8 mouse cellular contexts compared by ENCODE assay signal in genomic region chr2:30464411-30464810, GRCm38 (mm10). TPM values are rescaled to one million over a fixed set of nuclear protein-coding genes. Genes with fewer than 3 reads are reported as not detected.
A peak's percentile ranks its signal among the peaks of the same experiment; 100 is the strongest.
DNase-seq lines count a peak whose midpoint lies in the region; ATAC-seq and TF ChIP-seq lines count a peak whose summit lies in the region.

No protein-coding gene starts in this region.

- no peak for TF ChIP-seq CTCF in MEL (IDR thresholded peaks at IDR 0.05 in 2 of 3, conservative IDR thresholded peaks at IDR 0.05 in 1 of 3; ENCODE audit: control insufficient read depth in 1 of 3, insufficient read depth in 1 of 3, low read depth in 2 of 3, low read length in 3 of 3, poor library complexity in 1 of 3, severe bottlenecking in 1 of 3)

- no peaks in the 10 kb centered on the region for H3K9me3 ChIP-seq in heart, embryonic 12.5 days (replicated peaks)
- H3K9me3 ChIP-seq in MEL (replicated peaks; ENCODE audit: insufficient read depth, low read length) = no peaks in the 10 kb centered on the region
- H3K9me3 ChIP-seq in hindbrain, embryonic 13.5 days = no peaks in the 10 kb centered on the region
- H3K9me3 ChIP-seq in midbrain, embryonic 12.5 days = no peaks in the 10 kb centered on the region

- no peak for TF ChIP-seq EP300 in MEL (IDR thresholded peaks at IDR 0.05; ENCODE audit: low read depth in 1 of 2, low read length in 2 of 2)

- no peak for TF ChIP-seq POLR2A in MEL (IDR thresholded peaks at IDR 0.05; ENCODE audit: control insufficient read depth in 1 of 2, insufficient read depth in 1 of 2, low read depth in 1 of 2, low read length in 2 of 2, poor library complexity in 1 of 2)

- H3K27ac ChIP-seq in heart, embryonic 12.5 days (ENCODE audit: poor library complexity, severe bottlenecking) = peak overlapping the region; percentile 86
- peak overlapping the region; percentile 21; the same call in 1 of the 2 replicates for H3K27ac ChIP-seq in MEL (ENCODE audit: control insufficient read depth, low read depth, low read length)
- H3K27ac ChIP-seq in hindbrain, embryonic 13.5 days = 0 out of 2 replicates have a peak overlapping the region, but pooled peaks have one; percentile 48
- no peak overlapping the region for H3K27ac ChIP-seq in midbrain, embryonic 12.5 days (replicated peaks)

- 51% methylated on average over 5 of the region's 5 CpGs for WGBS in heart, embryonic 12.5 days
- 80% methylated on average over 5 of the region's 5 CpGs for WGBS in hindbrain, embryonic 13.5 days
- WGBS in midbrain, embryonic 12.5 days = 67% methylated on average over 5 of the region's 5 CpGs

- 0 out of 2 replicates have a peak overlapping the region, but pooled peaks have one; percentile 48 for H3K9ac ChIP-seq in heart, embryonic 12.5 days
- peak overlapping the region; percentile 58 for H3K9ac ChIP-seq in MEL (ENCODE audit: control insufficient read depth, low read depth, low read length, poor library complexity, severe bottlenecking)
- H3K9ac ChIP-seq in hindbrain, embryonic 13.5 days = peak overlapping the region; percentile 43; the same call in 1 of the 2 replicates
- H3K9ac ChIP-seq in midbrain, embryonic 12.5 days (replicated peaks) = no peak overlapping the region

- no peaks in the 10 kb centered on the region for H3K79me2 ChIP-seq in MEL (ENCODE audit: control insufficient read depth, insufficient read depth, low read length, poor library complexity)

- no peak for ATAC-seq in heart, embryonic 12.5 days (ENCODE audit: insufficient number of reproducible peaks, low FRiP score)
- ATAC-seq in hindbrain, embryonic 13.5 days (ENCODE audit: low FRiP score) = no peak
- ATAC-seq in midbrain, embryonic 12.5 days (ENCODE audit: low FRiP score, low read depth) = no peak

- no peak for TF ChIP-seq RAD21 in MEL (IDR thresholded peaks at IDR 0.05; ENCODE audit: low read depth, low read length)

- peak overlapping the region; percentile 63 for H3K4me2 ChIP-seq in heart, embryonic 12.5 days
- H3K4me2 ChIP-seq in hindbrain, embryonic 13.5 days = peak overlapping the region; percentile 47
- H3K4me2 ChIP-seq in midbrain, embryonic 12.5 days (replicated peaks) = peak overlapping the region; percentile 40

- H3K4me1 ChIP-seq in heart, embryonic 12.5 days (replicated peaks) = peaks cover 37% of the 10 kb centered on the region
- peaks cover 0 to 3% of the 10 kb centered on the region in 2 experiments; a peak in 1 of 4 replicates for H3K4me1 ChIP-seq in MEL (ENCODE audit: control insufficient read depth in 1 of 2, insufficient read depth in 2 of 2, low read length in 2 of 2)
- peaks cover 45% of the 10 kb centered on the region for H3K4me1 ChIP-seq in hindbrain, embryonic 13.5 days (replicated peaks)
- peaks cover 27% of the 10 kb centered on the region for H3K4me1 ChIP-seq in midbrain, embryonic 12.5 days

- peak overlapping the region; percentile 36 for H3K4me3 ChIP-seq in heart, embryonic 12.5 days
- peak overlapping the region; percentile 79 to 96 for H3K4me3 ChIP-seq in MEL (ENCODE audit: control insufficient read depth in 1 of 2, insufficient read depth in 1 of 2, low read depth in 2 of 2, low read length in 2 of 2)
- peak overlapping the region; percentile 22 for H3K4me3 ChIP-seq in hindbrain, embryonic 13.5 days
- H3K4me3 ChIP-seq in midbrain, embryonic 12.5 days = no peak overlapping the region

- H3K27me3 ChIP-seq in heart, embryonic 12.5 days (replicated peaks) = no peaks in the 10 kb centered on the region
- H3K27me3 ChIP-seq in MEL (ENCODE audit: control insufficient read depth in 1 of 2, insufficient read depth in 2 of 2, low read length in 2 of 2) = no peaks in the 10 kb centered on the region
- peaks cover 2% of the 10 kb centered on the region; the same call in 1 of the 2 replicates for H3K27me3 ChIP-seq in hindbrain, embryonic 13.5 days
- peaks cover 15% of the 10 kb centered on the region for H3K27me3 ChIP-seq in midbrain, embryonic 12.5 days

- no peak for DNase-seq in heart, postnatal 4 days
- peak; percentile 67 for DNase-seq in MEL (ENCODE audit: low read depth, low spot score)
- no peak for DNase-seq in layer of hippocampus, postnatal 36 days
- DNase-seq in left cerebral cortex, adult 8-10 months (ENCODE audit: low spot score in 2 of 2) = no peak
- no peak for DNase-seq in cerebellum, adult 11 months

- 0 out of 2 replicates have a peak, but pooled peaks cover 3% of the 10 kb centered on the region for H3K36me3 ChIP-seq in heart, embryonic 12.5 days
- H3K36me3 ChIP-seq in MEL (ENCODE audit: control insufficient read depth in 1 of 2, insufficient read depth in 2 of 2, low read length in 2 of 2) = 0 out of 4 replicates have a peak, but pooled peaks cover 0 to 2% of the 10 kb centered on the region in 2 experiments
- no peaks in the 10 kb centered on the region for H3K36me3 ChIP-seq in hindbrain, embryonic 13.5 days
- no peaks in the 10 kb centered on the region for H3K36me3 ChIP-seq in midbrain, embryonic 12.5 days

TF ChIP-seq in MEL, 35 proteins besides CTCF, POLR2A, EP300 and RAD21:
- TF ChIP-seq MXI1 (IDR thresholded peaks at IDR 0.05; ENCODE audit: low read depth, low read length) (peak; percentile 66), ETS1 (IDR thresholded peaks at IDR 0.05; ENCODE audit: low read depth, low read length) (no peak), KAT2A (conservative IDR thresholded peaks at IDR 0.05; ENCODE audit: low read depth, low read length) (0 out of 2 replicates have a peak, but pooled peaks have one; percentile 8)

RNA-seq across cellular contexts. Expression of gene Ier5l, which starts 9.6 kb away (rescaled TPM):
- polyA plus RNA-seq in heart, embryonic 12.5 days (2016; fragmentation: Nextera tagmentation; extraction: Ambion mirVana) = 1.7 and 2.0 TPM in 2 replicates
- total RNA-seq in heart, postnatal 4 days (2021) = 10 to 100 TPM; 10.7 to 12.1 TPM
- total RNA-seq in MEL (2012; rRNA removed) = not detected in 2 replicates
- under 1 TPM in 1 of 2 experiments, not detected in 1; 0.06 TPM for polyA plus RNA-seq in MEL (2012; ENCODE audit: insufficient read depth in 1 of 2, insufficient read length in 2 of 2, low read depth in 1 of 2, low replicate concordance in 2 of 2, missing spikeins in 1 of 2)
- 2.1 and 2.9 TPM in 2 replicates for polyA plus RNA-seq in hindbrain, embryonic 13.5 days (2015; fragmentation: Nextera tagmentation; extraction: Ambion mirVana)
- polyA plus RNA-seq in midbrain, embryonic 12.5 days (2016; fragmentation: Nextera tagmentation; extraction: Ambion mirVana) = 2.7 and 3.4 TPM in 2 replicates
- total RNA-seq in layer of hippocampus, postnatal 36 days (2021) = 10 to 100 TPM; 10.4 to 12.7 TPM
- total RNA-seq in left cerebral cortex, adult 8-10 months (2022) = 10 to 100 TPM; 18.3 to 21.6 (median 19.8) TPM

RNA-seq across cellular contexts. Expression of gene Ptpa, which starts 48.6 kb away (rescaled TPM):
- 107 and 115 TPM in 2 replicates for polyA plus RNA-seq in heart, embryonic 12.5 days (2016; fragmentation: Nextera tagmentation; extraction: Ambion mirVana)
- 100 to 1,000 TPM; 139 TPM for total RNA-seq in heart, postnatal 4 days (2021)
- total RNA-seq in MEL (2012; rRNA removed) = 139 and 159 TPM in 2 replicates
- 100 to 1,000 TPM in 1 of 2 experiments, not detected in 1; 382 TPM for polyA plus RNA-seq in MEL (2012; ENCODE audit: insufficient read depth in 1 of 2, insufficient read length in 2 of 2, low read depth in 1 of 2, low replicate concordance in 2 of 2, missing spikeins in 1 of 2)
- polyA plus RNA-seq in hindbrain, embryonic 13.5 days (2015; fragmentation: Nextera tagmentation; extraction: Ambion mirVana) = 129 and 133 TPM in 2 replicates
- polyA plus RNA-seq in midbrain, embryonic 12.5 days (2016; fragmentation: Nextera tagmentation; extraction: Ambion mirVana) = 128 and 129 TPM in 2 replicates
- total RNA-seq in layer of hippocampus, postnatal 36 days (2021) = 100 to 1,000 TPM; 166 to 168 TPM
- total RNA-seq in left cerebral cortex, adult 8-10 months (2022) = 100 to 1,000 TPM; 174 to 191 (median 186) TPM

RNA-seq across cellular contexts. Expression of gene Crat, which starts 48.8 kb away (rescaled TPM):
- polyA plus RNA-seq in heart, embryonic 12.5 days (2016; fragmentation: Nextera tagmentation; extraction: Ambion mirVana) = 67.9 and 74.2 TPM in 2 replicates
- total RNA-seq in heart, postnatal 4 days (2021) = 100 to 1,000 TPM; 379 to 401 TPM
- 22.0 and 23.9 TPM in 2 replicates for total RNA-seq in MEL (2012; rRNA removed)
- 10 to 100 TPM in 1 of 2 experiments, not detected in 1; 93.9 TPM for polyA plus RNA-seq in MEL (2012; ENCODE audit: insufficient read depth in 1 of 2, insufficient read length in 2 of 2, low read depth in 1 of 2, low replicate concordance in 2 of 2, missing spikeins in 1 of 2)
- polyA plus RNA-seq in hindbrain, embryonic 13.5 days (2015; fragmentation: Nextera tagmentation; extraction: Ambion mirVana) = 22.1 and 24.0 TPM in 2 replicates
- 20.4 and 22.6 TPM in 2 replicates for polyA plus RNA-seq in midbrain, embryonic 12.5 days (2016; fragmentation: Nextera tagmentation; extraction: Ambion mirVana)
- total RNA-seq in layer of hippocampus, postnatal 36 days (2021) = 10 to 100 TPM; 42.5 to 46.1 TPM
- total RNA-seq in left cerebral cortex, adult 8-10 months (2022) = 10 to 100 TPM; 52.0 to 65.8 (median 62.6) TPM

Comparison
In these comparisons a context has a peak if more than half of its experiments do, and no peak if none do; other contexts are left out.
1. RNA of gene Ier5l, which starts 9.6 kb away (total RNA-seq): 18.3 to 21.6 TPM in left cerebral cortex, adult 8-10 months, 10.4 to 12.7 TPM in layer of hippocampus, postnatal 36 days and 10.7 to 12.1 TPM in heart, postnatal 4 days; not detected in MEL; every median in the first group is over 10 times any median in the second.
2. RNA of gene Crat, which starts 48.8 kb away (total RNA-seq): 379 to 401 TPM in heart, postnatal 4 days; 52.0 to 65.8 TPM in left cerebral cortex, adult 8-10 months, 42.5 to 46.1 TPM in layer of hippocampus, postnatal 36 days and 22.0 to 23.9 TPM in MEL; every median in the first group is over 4 times any median in the second.
3. Peak in every context shown above with its lines, with median percentiles within 50 percentile points of each other: H3K4me2 ChIP-seq.